Mouse (Mus musculus) ovary, adult 18-20 months (tissue): Measurements from ENCODE around the gene Car15.
A peak's percentile ranks its signal among the peaks of the same experiment; 100 is the strongest.

ENCODE experiments used
- DNase-seq: peaks from one replicate; pipeline ENCODE4 v3.0.0; 2022; ENCODE audit warnings: low spot score, mixed read lengths

The Car15 gene

DNA sequence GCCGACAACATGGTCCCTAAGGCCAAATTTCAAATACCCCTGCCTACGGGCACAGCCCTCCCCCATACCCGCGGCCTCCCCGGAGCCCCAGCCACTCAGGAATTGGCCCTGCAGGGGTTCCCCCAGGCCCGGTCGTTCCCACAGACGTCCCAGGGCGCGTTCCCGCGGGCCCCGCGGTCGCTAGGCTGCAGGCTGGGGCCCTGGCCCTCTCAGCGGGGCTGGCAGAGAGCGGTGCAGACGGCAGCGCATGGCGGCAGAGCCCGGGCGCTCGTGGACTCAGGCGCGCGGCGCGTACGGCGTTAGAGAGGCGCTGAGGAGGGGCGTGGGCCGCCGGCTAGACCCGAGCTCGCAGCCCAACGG, 4.9 kb downstream of the Car15 start:
- no peak for DNase-seq

DNA sequence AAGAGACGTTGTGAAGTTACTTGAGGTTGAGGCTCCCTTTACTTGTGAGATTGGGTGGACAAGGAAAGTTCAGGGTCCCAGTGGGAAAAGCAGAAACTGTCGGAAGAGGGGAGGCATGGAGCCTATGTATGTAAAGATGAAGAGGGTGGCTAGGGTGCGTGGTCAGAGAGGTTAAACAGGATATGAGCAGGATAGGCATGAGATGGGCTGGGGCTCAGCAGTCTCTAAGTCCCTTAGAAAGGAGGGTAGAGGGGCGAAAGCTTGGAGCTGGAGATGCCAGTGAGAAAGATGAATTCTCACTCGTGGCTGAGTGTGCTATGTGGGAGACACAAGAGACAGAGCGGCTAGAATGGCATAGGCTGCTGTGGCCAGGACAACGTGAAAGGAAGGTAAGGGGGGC, 5.3 kb downstream of the Car15 start, which contains the start of gene B830017H08Rik:
Gene B830017H08Rik, plus strand, starts transcription at position 301 of the 400 bp plus-strand sequence.
- DNase-seq: no peak

DNA sequence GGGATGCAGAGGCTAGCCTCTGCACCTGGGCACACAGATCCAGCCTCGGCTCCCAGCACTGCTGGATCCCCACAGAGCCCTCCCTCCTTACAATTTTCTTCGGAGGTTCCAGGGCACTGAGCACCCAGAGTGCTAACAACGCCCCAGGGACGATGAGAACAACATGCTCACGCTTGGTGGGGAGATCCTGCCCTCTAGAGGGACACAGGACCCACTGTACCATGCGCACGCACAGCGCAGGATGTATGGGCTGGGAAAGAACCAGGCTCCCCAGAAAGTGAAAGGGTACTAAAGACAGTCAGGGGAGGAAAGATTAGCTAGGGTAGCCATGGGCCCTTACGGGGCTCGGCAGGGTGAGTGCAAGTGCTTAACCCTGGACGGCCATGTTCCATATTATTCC, 6.4 kb downstream of the Car15 start:
- DNase-seq: no peak

DNA sequence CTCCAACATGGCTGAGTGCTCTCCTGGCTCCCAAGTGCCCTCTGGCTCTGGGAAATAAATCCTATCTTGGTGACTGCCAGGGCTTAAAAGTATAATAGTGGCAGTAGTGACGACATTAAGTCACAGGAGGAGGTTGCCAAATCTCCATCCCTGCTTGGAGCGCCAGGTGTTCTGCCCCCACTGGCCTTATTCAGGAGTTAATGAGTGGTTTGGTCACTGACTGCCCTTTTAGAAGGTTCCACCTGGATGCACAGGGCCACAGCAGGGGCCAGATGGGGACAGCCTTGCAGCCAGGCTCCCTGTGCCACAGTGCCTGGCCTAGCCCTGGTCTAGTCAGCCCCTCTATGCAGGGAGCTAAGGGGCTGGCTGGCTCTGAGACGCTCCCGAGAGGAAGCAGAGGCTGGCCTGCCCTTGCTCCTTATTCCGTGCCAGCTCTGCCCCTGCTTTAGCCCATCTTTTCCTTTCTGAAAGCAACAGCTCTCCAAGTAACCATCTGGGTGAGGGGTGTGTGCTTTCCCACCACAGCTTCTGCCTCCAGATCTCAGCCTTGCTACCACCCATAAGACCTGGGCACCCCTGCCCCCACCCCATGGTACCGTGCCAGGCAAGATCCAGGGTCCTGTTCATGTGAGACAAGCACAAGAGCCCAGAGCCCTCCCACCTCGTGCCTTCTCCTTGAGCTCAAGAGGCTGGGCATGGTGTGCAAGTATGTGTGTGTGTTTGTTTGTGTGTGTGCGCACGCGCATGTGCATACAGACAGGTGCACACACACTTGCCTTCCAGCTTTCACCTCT, 7.6 kb downstream of the Car15 start:
- no peak for DNase-seq

DNA sequence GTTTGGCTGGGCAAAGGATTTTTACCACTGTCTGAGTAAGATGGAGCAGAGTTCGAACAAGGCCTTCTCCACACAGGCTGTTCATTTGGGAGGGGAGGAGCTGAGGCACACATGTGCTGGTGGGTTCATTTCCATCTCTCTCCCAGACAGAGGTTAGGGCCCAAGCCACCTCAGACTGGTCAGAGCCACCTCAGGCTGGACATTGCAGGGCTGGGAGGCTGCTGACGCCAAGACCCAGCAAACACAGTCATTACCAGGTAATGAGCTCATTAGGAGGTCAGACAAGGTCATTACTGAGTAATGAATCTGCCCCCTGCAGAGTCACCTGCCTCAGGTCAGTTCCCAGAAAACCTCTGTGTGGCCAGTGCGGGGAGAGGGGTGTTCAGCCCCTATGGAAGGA, 9.3 kb downstream of the Car15 start:
- DNase-seq: no peak

DNA sequence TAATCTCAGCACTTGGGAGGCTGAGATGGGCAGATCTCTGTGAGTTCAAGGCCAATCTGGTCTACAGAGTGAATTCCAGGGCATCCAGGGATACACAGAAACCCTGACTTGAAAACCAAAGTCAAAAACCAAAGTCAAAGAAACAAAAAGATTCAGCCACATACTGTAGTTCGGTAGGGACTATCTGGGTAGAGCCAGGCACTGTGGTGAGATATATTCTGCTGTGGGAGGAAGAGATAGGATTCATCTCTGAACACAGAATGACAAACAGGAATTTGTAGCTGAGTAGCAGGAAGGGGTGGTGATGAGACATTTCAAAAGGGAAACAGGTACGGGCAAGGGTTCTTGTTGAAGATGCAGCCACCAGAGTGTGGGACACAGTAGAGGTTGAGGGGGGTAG, 9.9 kb downstream of the Car15 start:
- DNase-seq: no peak

DNA sequence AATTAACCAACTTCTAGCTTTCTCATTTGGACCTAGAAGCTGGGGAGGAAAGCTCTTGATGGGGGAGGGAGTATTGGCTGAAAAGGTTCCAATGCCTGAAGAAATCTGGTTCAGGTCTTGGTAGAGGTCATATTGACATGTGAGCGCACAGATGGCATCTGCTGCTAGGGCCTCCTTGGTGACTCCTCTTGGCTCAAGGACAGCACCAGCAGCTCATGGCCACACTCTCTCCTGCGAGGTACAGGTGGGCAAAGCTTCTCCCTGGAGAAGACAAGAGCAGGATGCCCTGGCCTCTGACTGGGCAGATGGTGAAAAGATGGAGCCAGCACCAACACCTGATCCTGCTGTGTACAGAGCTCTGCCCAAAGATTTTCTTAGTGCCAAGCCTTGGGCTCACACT, 11.7 kb downstream of the Car15 start:
- DNase-seq: no peak

DNA sequence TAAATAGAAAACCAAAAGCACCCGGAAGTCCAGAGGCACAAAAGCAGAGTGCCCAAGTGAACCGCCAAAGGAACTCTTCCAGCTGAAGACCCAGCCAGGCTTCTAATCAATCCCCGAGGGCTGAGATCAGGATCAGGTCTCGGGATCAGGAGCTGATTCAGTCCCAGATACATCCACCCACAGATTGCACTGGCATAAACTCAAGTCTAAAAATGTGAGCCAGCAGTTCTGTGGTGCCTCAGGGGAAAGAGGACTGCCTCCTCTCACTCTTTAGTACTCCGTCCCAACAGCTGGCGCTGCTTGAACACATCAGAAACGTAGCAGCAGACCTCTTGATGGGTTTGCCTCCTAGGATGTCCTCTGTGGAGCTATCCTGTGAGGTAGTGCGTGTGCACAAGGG, 21.6 kb downstream of the Car15 start:
- DNase-seq: no peak

DNA sequence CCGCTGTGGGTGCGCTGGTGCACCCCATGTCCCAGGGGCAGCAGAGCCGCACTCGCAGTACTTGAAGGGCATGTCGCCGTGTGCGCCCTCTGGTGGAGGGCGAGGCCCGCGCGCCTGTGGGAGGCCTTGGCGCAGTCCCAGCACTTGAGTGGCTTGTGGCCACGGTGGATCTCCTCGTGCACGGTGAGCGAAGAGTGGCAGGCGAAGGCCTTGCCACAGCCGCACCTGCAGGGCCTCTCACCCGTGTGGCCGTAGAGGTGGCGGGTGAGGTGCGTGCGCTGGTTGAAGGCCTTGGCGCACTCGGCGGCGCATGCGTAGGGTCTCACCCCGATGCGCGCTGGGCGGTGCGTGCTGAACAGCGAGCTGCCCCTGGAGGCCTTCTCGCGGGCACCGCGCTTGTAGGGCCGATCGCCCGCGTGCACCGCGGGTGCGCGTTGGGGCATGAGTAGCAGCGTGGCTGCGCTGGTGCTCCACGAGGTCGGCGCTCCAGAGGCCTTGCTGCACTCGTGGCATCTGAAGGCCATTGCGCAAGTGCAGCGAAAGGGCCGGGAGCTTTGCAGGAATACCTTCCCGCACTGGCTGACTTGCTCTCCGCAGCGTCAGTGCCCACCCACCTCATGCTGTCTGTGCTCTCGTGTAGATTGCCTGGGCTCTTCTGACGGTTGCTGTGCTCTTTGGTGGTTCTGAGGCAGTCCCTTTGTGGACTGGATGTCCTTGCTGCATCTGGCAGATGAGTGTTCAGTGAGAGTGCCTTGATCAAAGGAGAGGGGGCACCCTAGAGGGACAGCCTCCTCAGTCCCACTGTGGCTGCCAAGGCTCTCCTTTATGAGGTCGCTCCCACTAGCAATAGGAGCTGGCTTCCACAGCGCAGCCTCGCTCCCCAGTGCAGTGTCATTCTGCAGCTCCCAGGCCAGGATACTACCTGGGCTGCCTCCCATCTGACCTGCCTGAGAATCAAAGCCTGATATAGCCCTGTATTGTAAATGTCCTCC, 22.5 kb downstream of the Car15 start:
- peak; percentile 52 for DNase-seq

DNA sequence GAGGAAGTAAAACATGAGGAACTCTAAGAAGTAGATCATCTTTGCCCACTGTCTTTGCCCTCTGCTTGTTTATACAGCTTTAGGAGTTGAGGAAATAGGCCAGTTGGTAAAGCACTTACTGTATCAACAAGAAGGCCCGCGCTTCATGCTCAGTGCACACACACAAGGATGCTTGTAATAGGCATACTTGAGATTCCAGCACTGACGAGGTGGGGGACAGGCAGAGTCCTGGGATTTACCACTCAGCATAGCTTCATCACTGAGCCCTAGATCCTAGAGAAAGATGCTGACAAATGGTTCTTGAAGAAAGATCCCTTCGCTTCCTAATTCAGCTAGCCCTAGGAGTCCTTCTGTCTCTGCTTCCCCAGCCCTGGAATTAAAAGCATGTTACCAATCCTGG, 25.0 kb downstream of the Car15 start:
- DNase-seq: no peak

DNA sequence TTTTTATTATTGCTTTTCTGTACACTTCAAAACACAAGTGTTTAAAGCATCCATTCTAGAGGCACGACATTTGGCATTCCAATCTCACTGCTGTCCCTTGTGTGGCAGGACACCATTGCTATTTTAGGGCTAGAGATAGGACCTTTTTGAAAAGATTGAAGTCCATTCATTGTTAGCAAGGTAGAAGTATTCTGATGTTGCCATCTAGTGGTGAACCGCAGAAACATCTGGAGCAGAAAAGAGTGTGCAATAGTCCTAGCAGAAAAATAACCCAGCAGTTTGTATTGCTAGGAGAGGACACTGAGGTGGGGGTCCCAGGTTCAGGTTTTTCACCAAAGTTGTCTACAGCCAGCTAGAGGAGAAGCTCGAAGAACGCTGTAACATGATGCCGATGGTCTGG, 26.0 kb downstream of the Car15 start:
- DNase-seq: no peak

DNA sequence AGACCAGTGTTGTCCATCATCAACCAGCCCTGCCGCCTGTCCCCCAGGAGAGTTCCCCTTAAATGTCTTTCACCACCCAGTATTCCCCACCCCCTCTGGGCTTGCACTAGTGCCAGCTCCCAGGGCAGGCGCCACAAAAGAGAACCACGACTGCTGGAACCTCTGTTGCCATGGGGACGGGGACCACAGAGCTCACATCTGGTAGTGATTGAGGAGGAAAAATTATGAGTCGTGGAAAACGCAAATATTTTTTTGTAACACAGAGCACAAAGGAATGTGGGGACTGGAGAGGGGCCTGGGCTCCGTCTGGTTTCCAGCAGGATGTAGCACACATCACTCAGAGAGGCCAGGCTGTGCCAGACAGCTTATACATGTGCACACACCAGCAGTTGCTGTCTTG, 28.5 kb downstream of the Car15 start:
- DNase-seq: no peak

DNA sequence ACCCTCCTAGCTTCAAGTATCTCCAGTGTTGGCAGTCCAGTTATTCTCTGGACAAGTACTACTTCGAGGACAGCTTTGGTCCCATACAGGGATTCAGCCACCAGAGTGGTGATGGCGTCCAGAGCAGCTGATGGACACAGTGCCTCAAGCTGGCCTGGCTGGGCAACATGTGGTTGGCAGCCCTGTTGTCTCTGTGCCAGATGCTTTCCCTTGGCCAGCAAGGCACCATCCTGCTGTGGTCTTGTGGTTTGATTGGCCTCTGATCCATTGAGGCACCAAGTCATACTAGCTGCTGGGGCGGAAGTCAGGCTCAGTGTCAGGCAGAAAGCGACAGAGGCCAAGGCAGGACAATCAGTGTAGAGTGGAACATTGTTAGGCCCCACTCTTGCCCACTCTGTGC, 29.0 kb downstream of the Car15 start:
- no peak for DNase-seq

DNA sequence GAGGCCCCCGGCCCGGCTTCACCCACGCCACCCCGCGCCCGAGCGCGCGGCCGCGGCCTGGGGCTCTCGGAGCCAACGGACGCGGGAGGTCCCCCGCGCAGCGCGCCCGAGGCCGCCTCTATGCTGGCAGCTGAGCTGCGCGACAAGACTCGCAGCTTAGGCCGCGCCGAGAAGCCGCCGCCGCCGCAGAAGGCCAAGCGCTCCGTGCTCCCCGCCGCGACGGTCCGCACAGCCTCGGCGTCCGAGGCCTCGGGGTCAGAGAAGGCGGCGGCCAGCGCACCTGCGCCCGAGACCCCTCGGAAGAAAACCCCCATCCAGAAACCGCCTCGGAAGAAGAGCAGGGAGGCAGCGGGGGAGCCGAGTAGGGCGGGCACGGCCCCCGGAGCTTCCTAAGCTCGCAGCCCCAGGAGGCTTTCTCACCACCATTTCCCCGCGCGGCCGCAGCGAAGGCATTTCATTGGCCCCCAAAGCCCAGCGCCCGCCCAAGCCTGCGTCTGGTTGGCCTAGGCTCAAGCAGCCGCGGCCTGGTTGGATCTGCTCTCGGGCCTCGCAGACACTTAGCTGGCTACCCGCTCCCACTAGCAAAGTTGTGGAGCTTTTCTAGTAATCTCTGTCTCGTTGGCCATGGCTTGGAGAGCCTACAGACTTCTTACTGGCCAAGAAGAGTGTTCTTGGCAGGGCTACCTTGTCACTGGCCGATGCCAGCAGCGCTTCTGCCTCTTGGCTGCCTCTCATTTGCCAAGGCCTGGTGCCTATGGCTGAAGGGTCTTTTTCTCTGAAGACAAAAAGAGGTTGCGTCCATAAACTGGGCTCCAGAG, 30.8 kb downstream of the Car15 start:
- DNase-seq: peak; percentile 68

DNA sequence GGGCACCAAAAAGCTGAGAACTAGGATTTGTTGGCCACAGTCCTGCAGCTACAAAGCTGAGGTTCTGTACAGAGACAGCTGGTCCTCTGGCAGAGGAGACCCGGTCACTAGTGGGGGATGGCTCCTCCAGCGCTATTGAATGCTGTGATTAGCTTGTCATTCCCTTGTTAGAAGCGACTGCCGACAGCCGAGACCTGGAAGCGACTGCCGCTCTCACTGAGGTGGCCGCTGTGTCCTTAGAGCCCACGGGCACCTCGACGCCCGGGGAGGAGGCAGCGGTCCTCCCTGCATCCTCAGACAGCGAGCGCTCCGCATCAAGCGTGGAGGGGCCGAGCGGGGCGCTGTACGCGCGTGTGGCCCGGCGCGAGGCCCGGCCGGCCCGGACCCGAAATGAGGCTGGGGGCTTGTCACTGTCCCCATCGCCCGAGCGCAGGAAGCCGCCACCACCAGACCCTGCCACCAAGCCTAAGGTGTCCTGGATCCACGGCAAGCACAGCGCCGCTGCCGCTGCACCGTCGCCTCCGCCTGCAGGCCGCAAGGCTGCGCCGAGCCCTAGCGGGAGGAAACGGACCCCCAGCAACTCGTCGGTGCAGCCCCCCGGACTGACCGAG, 31.5 kb downstream of the Car15 start:
- no peak for DNase-seq

DNA sequence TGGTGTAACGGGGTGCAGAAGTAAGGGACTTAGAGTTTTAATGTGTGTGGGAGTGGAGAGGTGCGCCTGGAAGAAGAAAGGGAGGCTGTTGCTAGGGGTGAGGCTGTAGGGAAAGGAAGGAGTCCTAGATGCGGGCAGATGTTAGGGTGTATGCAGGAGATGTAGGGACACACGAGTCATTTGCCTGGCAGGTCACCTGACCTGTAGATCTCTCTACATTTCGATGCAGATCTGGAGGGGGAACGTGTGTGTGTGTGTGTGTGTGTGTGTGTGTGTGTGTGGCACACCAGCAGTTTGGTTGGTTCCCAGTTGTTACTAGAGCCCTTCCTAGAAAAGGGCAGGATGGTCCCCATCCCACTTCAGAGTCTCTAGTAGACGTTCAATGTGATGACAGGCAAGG, 33.2 kb downstream of the Car15 start:
- DNase-seq: no peak

DNA sequence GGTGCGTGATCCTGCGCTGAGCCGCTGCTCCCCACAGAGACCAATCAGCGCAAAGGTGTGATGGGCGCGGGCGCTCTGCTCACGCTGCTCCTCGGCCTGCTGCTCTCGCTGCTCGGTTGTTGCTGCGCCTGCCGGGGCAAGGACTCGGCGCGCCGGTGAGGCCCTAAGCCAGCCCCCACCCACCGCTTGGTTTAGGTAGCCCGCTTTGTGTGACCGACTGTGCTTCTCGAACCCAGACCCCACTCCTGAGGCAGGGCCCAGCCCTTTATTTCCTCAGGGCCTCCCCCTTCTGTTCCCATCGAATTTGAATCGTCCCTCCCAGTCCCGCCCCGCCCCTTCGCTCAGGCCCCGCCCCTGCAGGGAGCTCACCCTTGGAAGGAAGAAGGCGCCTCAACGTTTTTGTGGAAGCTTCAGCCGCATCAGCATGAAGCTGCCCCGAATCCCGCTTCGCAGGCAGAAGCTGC, 33.7 kb downstream of the Car15 start:
- DNase-seq: no peak

DNA sequence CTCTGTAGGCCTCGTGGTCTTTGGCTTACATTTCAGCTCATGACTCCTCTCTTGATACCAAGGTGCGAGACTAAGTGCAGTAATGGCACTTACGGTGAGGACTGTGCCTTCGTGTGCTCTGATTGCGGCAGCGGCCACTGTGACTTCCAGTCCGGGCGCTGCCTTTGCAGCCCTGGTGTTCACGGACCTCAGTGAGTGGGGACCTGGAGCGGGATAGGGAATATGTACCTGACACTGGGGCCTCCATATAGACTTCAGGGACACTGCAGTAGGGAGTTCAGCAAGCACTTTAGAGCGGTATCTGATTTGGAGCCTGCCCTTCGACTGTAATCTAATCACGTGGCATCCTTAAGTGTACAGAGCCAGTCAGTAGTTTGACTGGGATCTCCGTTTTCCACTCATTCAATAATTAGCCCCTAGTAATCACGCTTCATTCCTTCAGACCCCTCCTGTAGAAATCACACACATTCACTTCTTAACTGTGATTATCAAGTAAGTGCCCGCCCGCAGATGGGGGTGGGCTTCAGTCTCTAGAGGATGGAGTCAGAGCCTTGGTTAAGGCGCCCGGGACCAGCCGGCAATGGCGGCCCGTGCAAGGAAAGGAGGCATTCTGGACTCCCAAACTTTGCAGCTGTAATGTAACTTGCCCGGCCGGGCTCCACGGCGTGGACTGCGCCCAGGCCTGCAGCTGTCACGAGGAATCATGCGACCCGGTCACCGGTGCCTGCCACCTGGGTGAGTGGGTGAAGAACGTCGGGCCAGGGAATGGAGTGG, 34.3 kb downstream of the Car15 start:
- no peak for DNase-seq

DNA sequence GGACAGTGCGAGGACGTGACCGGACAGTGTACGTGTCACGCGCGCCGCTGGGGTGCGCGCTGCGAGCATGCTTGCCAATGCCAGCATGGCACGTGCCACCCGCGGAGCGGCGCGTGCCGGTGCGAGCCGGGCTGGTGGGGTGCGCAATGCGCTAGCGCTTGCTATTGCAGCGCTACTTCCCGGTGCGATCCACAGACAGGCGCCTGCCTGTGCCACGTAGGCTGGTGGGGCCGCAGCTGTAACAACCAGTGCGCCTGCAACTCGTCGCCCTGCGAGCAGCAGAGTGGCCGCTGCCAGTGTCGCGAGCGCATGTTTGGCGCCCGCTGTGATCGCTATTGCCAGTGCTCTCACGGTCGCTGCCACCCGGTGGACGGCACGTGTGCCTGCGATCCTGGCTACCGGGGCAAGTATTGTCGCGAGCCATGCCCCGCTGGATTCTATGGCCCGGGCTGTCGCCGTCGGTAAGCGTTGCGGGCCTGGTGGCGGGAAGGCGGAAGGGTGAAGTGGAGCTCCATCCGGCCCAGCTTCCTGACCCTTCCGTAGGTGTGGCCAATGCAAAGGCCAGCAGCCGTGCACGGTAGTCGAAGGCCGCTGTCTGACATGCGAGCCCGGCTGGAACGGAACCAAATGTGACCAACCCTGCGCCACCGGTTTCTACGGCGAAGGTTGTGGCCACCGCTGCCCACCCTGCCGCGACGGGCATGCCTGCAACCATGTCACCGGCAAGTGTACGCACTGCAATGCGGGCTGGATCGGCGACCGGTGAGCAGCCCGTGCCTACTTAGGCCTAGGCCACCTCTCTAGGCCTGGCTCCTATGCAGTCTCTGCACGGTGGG, 35.1 kb downstream of the Car15 start:
- no peak for DNase-seq

DNA sequence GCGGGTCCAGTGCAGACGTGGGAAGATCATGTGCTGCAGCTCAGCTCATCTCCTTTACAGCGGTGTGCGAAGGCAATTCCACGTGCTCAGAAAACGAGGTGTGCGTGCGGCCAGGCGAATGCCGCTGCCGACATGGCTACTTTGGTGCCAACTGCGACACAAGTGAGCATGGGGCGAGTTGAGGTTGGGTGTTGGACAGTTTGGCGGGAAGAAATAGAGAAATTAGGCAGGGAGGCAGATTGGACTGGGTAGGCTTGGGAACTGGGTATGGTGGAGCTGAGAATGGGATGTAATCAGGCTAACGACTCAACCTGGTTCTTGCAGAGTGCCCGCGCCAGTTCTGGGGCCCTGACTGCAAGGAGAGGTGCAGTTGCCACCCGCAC, 35.7 kb downstream of the Car15 start:
- DNase-seq: no peak
